Mouse (Mus musculus) R1 (cell line): ENCODE results near the gene Lmbr1l.
"Not testable (repeated sequence)": the region's sequence is repeated elsewhere in the genome, so short reads cannot be mapped to it uniquely, and the experiment has no call there.

Source experiments
- DNase-seq: peaks from one replicate; pipeline ENCODE4 v3.0.0-alpha.2; 2018; ENCODE audit warnings: low read depth, low spot score

Gene Lmbr1l

GRCm38 (mm10) chr15:98917538-98918498 lies at the start of gene Lmbr1l:
Lmbr1l (minus strand) TSS chr15:98918231.
- DNase-seq: peak; percentile 100

DNA sequence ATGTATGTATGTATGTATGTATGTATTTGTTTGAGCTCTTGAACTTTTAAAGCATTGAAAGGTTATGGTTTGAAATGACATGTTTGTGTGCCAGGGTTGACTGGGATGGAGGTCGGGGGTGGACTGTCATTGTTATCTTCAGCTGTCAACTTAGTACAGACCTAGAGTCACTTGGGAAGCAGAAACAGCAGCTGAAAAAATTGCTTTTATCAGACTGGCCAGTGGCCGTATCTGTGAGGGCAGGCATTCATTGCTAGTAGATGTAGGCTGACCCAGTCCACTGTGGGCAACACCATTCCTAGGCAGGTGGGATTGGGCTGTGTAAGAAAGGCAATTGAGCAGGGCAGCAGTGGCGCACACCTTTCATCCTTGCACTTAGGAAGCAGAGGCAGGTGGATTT lies 41.5 kb upstream of the Lmbr1l start:
- no peak for DNase-seq

DNA sequence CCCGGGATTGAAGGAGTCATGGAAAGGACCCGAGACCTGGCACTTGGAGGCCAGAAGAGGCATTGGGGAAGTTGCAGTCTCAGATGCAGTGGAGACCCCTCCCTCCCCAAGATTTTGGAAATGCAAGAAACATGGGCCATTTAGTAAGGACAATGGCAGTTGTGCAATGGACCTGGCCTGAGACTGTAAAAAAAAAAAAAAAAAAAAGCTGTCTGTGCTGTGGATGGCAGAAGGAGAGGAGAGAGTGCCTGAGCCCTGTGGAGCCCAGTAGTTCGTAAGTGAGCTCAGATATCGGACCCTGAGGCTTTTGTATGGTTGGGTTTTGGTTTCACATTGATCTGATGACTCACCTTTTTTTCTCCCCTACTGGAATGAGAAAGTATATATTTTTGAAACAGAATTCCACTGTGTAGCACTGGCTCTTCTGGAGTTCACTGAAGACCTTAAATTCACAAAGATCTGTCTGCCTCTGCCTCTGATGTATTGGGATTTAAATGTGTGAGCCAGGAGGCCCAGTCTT lies 40.9 kb upstream of the Lmbr1l start:
- no peak for DNase-seq

DNA sequence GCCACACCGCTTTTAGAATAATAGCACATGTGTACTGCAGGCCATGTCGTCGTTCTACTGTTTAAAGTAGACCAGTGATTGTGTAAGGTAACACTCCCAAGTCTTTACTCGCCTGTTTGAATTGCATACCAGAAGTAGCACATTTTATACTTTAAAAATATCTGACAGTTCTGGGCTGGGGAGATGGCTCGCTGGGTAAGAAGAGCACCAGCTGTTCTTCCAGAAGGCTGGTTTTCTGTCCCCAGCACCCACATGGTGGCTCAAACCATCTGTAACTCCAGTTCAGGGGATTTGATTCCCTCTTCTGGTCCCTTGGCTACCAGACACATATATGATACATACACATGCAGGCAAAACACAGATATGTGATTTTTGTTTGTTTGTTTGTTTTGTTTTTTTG lies 39.4 kb upstream of the Lmbr1l start:
- no peak for DNase-seq

- no peak for DNase-seq
Observed at GRCm38 (mm10) chr15:98956000-98956399, 38.0 kb upstream of the Lmbr1l start.

DNA sequence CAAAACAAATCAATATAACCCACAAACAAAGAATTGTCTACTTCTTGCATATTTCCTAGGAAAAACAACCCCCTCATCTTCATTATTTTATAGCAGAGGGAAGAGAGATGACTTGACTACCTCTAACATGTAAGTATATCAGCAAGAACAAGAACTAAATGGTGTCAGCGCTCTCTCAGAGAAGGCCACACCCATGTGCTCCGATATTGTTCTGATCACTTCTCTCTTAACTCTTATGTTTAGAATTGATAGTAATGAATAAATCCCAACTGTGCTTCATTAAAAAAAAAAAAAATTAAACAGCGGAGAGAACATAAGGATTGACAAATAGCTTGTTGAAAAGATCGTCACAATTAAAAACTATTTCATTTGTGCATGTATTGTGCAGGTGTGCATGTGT lies 37.3 kb upstream of the Lmbr1l start:
- no peak for DNase-seq

DNA sequence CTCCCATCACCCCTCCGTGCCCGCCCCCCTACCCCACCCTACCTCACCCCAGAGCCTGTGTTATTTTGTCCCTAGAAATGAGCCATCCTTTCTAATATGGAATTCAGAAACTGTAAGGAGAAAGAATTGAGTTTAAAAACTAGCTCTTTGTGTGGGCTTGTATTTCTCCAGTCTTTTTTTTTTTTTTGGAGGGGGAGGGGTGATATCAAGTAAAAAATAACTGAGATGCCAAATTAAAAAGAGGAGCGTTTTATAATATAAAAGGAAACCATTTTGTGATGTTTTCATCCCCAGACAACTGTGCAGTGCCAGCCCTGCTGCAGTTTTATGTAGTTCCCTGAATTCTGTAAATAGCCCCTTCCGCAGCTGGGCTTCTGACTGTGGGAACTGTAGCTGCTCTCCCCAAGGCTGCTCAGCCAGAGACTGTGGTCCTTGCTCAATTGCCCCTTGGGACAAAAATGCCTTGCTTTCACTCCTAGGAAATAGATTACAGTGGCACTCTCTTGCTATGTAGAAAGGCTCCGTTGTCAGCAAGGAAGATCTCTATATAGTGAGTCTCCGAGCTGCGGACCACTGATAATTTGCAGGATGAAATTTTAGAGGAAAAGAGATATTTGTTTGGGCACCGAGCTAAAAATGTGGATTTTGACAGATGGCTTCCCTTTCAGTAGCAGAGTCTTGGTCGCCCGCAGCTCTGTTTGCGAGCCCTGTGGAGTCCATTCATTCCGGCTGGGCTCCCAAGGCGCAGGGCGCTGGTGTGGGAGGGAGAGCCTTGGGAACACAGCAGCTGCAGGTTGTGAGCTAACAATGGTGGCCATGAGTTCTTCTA lies 36.6 kb upstream of the Lmbr1l start:
- no peak for DNase-seq

GRCm38 (mm10) chr15:98953401-98954356 lies 35.6 kb upstream of the Lmbr1l start, which contains the start of the genes Gm49450 and Tuba1a:
Gm49450 (minus strand) TSS chr15:98953551.
Tuba1a (minus strand) TSS chr15:98953703.
- DNase-seq: peak; percentile 100

- peak; percentile 88 for DNase-seq
Observed at GRCm38 (mm10) chr15:98952751-98953400, 34.8 kb upstream of the Lmbr1l start.

GRCm38 (mm10) chr15:98952063-98952455 lies 34.0 kb upstream of the Lmbr1l start:
- no peak for DNase-seq

GRCm38 (mm10) chr15:98951122-98952062 lies 33.4 kb upstream of the Lmbr1l start:
- not testable (repeated sequence) for DNase-seq

- no peak for DNase-seq
Observed at GRCm38 (mm10) chr15:98949607-98949892, 31.5 kb upstream of the Lmbr1l start.

- DNase-seq: no peak
Observed at GRCm38 (mm10) chr15:98948857-98949606, 31.0 kb upstream of the Lmbr1l start.

DNA sequence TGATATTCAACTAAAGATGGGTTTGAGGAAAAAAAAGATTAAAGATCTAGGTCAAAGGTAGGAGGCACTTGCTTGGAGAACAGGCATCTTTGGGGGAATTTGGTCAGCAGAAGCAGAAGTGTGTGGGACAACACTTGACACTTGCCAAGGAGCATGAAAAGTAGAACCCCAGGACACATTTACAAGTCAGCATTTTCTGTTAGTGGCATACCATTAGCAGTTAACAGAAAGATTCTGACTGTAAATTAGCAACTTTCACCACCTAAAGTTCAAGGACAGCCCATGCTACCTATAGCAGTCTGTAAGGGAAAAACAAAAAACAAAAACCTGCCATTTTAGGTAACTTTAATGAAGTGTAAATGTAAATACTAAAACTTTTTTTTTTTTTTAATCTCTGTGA lies 30.4 kb upstream of the Lmbr1l start:
- no peak for DNase-seq

- no peak for DNase-seq
Observed at GRCm38 (mm10) chr15:98947884-98948283, 29.9 kb upstream of the Lmbr1l start.

DNA sequence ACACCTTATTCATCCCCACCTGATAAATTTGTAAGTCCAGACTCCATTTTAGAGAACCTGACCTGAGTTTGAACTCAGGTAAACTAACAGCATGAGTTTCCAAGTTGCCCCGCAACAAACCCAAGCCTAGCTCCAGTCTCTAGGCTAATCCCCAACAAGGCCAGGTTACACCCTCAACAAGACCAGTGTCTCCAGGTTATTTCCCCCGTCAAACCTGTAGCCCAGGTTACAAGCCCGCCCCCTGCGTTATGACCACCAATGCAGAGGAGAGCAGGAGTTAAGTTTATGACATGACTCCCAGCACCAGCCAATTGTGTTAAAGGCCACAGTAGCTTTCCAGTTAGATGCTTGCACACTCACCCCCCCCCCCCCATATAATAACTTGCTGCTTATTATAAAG lies 25.1 kb upstream of the Lmbr1l start:
- DNase-seq: peak; percentile 91

DNA sequence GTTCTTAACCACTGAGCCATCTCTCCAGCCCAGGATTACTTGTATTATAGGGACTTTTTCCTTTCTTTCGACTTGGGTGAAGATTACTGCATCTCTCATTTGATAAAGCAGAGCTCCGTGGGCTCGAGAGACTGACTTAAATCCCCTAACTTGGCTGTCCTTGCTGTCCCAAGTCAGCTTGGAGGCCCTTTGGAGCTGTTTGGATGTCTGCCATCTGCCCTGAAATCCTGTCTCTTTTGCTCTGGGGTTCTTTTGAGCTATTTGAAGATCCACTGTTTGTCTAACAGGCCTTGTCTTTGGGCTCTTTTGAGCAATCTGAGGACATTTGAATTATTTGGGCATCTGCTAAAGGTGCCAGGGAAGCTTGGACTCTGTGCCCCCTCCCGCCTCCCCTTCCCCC lies 24.1 kb upstream of the Lmbr1l start:
- no peak for DNase-seq

GRCm38 (mm10) chr15:98941539-98941938 lies 23.5 kb upstream of the Lmbr1l start:
- DNase-seq: no peak

- no peak for DNase-seq
Observed at GRCm38 (mm10) chr15:98940816-98941215, 22.8 kb upstream of the Lmbr1l start.
